Mouse (Mus musculus): ENCODE results near the gene Rbm33. TPM values are rescaled to one million over a fixed set of nuclear protein-coding genes. Genes with fewer than 3 reads are reported as not detected.

Gene Rbm33
- total and polyA plus RNA-seq, 2 experiments, result 16.1 to 17.1 TPM

GRCm38 (mm10) chr5:28387531-28388179 is 70.7 kb downstream of the Rbm33 start:
- H3K36me3 ChIP-seq (ENCODE audit: control insufficient read depth, insufficient read depth, low read length), result peaks cover 52% of the 10 kb centered on the region
- TF ChIP-seq CTCF (IDR thresholded peaks at IDR 0.05; ENCODE audit: low read depth, low read length), result no peak
- no peak for TF ChIP-seq POLR2A (IDR thresholded peaks at IDR 0.05; ENCODE audit: extremely low read depth, insufficient read depth, low read length)
- H3K27ac ChIP-seq (replicated peaks; ENCODE audit: insufficient read depth, low read depth, low read length), result no peak overlapping the region
- DNase-seq (ENCODE audit: extremely low read depth, low read depth, low spot score), result no peak
- 92% methylated on average over 9 of the region's 9 CpGs for WGBS
- no peak overlapping the region for H3K4me3 ChIP-seq (ENCODE audit: insufficient read depth, low read depth, low read length)
- no peaks in the 10 kb centered on the region for H3K27me3 ChIP-seq (ENCODE audit: control insufficient read depth, insufficient read depth, low read length)
- peaks cover 11% of the 10 kb centered on the region for H3K79me2 ChIP-seq (ENCODE audit: control insufficient read depth, insufficient read depth, low read length)
- H3K4me1 ChIP-seq (ENCODE audit: control insufficient read depth, insufficient read depth, low read length), result no peaks in the 10 kb centered on the region
- H3K9ac ChIP-seq (ENCODE audit: low read depth, low read length), result no peak overlapping the region

GRCm38 (mm10) chr5:28388184-28388583 is 71.3 kb downstream of the Rbm33 start:
- peak; percentile 34 for DNase-seq (ENCODE audit: extremely low read depth, low read depth, low spot score)
- 56% methylated on average over 3 of the region's 3 CpGs for WGBS
- H3K9ac ChIP-seq (ENCODE audit: low read depth, low read length), result no peak overlapping the region
- no peak for TF ChIP-seq POLR2A (IDR thresholded peaks at IDR 0.05; ENCODE audit: extremely low read depth, insufficient read depth, low read length)
- TF ChIP-seq CTCF (IDR thresholded peaks at IDR 0.05; ENCODE audit: low read depth, low read length), result peak; percentile 48
- H3K27ac ChIP-seq (replicated peaks; ENCODE audit: insufficient read depth, low read depth, low read length), result no peak overlapping the region
- no peaks in the 10 kb centered on the region for H3K27me3 ChIP-seq (ENCODE audit: control insufficient read depth, insufficient read depth, low read length)
- H3K4me1 ChIP-seq (ENCODE audit: control insufficient read depth, insufficient read depth, low read length), result no peaks in the 10 kb centered on the region
- peaks cover 11% of the 10 kb centered on the region for H3K79me2 ChIP-seq (ENCODE audit: control insufficient read depth, insufficient read depth, low read length)
- no peak overlapping the region for H3K4me3 ChIP-seq (ENCODE audit: insufficient read depth, low read depth, low read length)
- H3K36me3 ChIP-seq (ENCODE audit: control insufficient read depth, insufficient read depth, low read length), result peaks cover 52% of the 10 kb centered on the region

GRCm38 (mm10) chr5:28390189-28390588 is 73.3 kb downstream of the Rbm33 start:
- no peak for DNase-seq (ENCODE audit: extremely low read depth, low read depth, low spot score)
- TF ChIP-seq POLR2A (IDR thresholded peaks at IDR 0.05; ENCODE audit: extremely low read depth, insufficient read depth, low read length) (no peak), CTCF (IDR thresholded peaks at IDR 0.05; ENCODE audit: low read depth, low read length) (no peak)
- no peak overlapping the region for H3K9ac ChIP-seq (ENCODE audit: low read depth, low read length)
- no peaks in the 10 kb centered on the region for H3K4me1 ChIP-seq (ENCODE audit: control insufficient read depth, insufficient read depth, low read length)
- H3K4me3 ChIP-seq (ENCODE audit: insufficient read depth, low read depth, low read length), result no peak overlapping the region
- H3K27me3 ChIP-seq (ENCODE audit: control insufficient read depth, insufficient read depth, low read length), result no peaks in the 10 kb centered on the region
- WGBS, result 95% methylated on average over 6 of the region's 6 CpGs
- H3K27ac ChIP-seq (replicated peaks; ENCODE audit: insufficient read depth, low read depth, low read length), result no peak overlapping the region
- peaks cover 66% of the 10 kb centered on the region for H3K36me3 ChIP-seq (ENCODE audit: control insufficient read depth, insufficient read depth, low read length)
- peaks cover 18% of the 10 kb centered on the region for H3K79me2 ChIP-seq (ENCODE audit: control insufficient read depth, insufficient read depth, low read length)

- TF ChIP-seq CTCF (IDR thresholded peaks at IDR 0.05; ENCODE audit: low read depth, low read length), result no peak
- no peak for TF ChIP-seq POLR2A (IDR thresholded peaks at IDR 0.05; ENCODE audit: extremely low read depth, insufficient read depth, low read length)
- DNase-seq (ENCODE audit: extremely low read depth, low read depth, low spot score), result no peak
- Histone ChIP-seq H3K36me3 (ENCODE audit: control insufficient read depth, insufficient read depth, low read length) (peaks cover 55% of the 10 kb centered on the region), H3K27ac (replicated peaks; ENCODE audit: insufficient read depth, low read depth, low read length) (no peak overlapping the region), H3K4me1 (ENCODE audit: control insufficient read depth, insufficient read depth, low read length) (peaks cover 2% of the 10 kb centered on the region), H3K27me3 (ENCODE audit: control insufficient read depth, insufficient read depth, low read length) (no peaks in the 10 kb centered on the region), H3K9ac (ENCODE audit: low read depth, low read length) (no peak overlapping the region), H3K79me2 (ENCODE audit: control insufficient read depth, insufficient read depth, low read length) (peaks cover 40% of the 10 kb centered on the region), H3K4me3 (ENCODE audit: insufficient read depth, low read depth, low read length) (no peak overlapping the region)
- WGBS, result 95% methylated on average over 2 of the region's 2 CpGs
These were observed 80.4 kb downstream of the Rbm33 start for GRCm38 (mm10) chr5:28397344-28397743.

GRCm38 (mm10) chr5:28398736-28399135 is 81.8 kb downstream of the Rbm33 start:
- no peak for DNase-seq (ENCODE audit: extremely low read depth, low read depth, low spot score)
- H3K9ac ChIP-seq (ENCODE audit: low read depth, low read length), result no peak overlapping the region
- peaks cover 48% of the 10 kb centered on the region for H3K36me3 ChIP-seq (ENCODE audit: control insufficient read depth, insufficient read depth, low read length)
- H3K27ac ChIP-seq (replicated peaks; ENCODE audit: insufficient read depth, low read depth, low read length), result no peak overlapping the region
- WGBS, result 32% methylated on average over 3 of the region's 3 CpGs
- H3K79me2 ChIP-seq (ENCODE audit: control insufficient read depth, insufficient read depth, low read length), result peaks cover 49% of the 10 kb centered on the region
- peaks cover 2% of the 10 kb centered on the region for H3K4me1 ChIP-seq (ENCODE audit: control insufficient read depth, insufficient read depth, low read length)
- no peak for TF ChIP-seq CTCF (IDR thresholded peaks at IDR 0.05; ENCODE audit: low read depth, low read length)
- no peak for TF ChIP-seq POLR2A (IDR thresholded peaks at IDR 0.05; ENCODE audit: extremely low read depth, insufficient read depth, low read length)
- no peaks in the 10 kb centered on the region for H3K27me3 ChIP-seq (ENCODE audit: control insufficient read depth, insufficient read depth, low read length)
- H3K4me3 ChIP-seq (ENCODE audit: insufficient read depth, low read depth, low read length), result no peak overlapping the region

- H3K27ac ChIP-seq (replicated peaks; ENCODE audit: insufficient read depth, low read depth, low read length), result no peak overlapping the region
- H3K27me3 ChIP-seq (ENCODE audit: control insufficient read depth, insufficient read depth, low read length), result no peaks in the 10 kb centered on the region
- H3K4me1 ChIP-seq (ENCODE audit: control insufficient read depth, insufficient read depth, low read length), result peaks cover 2% of the 10 kb centered on the region
- TF ChIP-seq POLR2A (IDR thresholded peaks at IDR 0.05; ENCODE audit: extremely low read depth, insufficient read depth, low read length), result no peak
- no peak for TF ChIP-seq CTCF (IDR thresholded peaks at IDR 0.05; ENCODE audit: low read depth, low read length)
- H3K79me2 ChIP-seq (ENCODE audit: control insufficient read depth, insufficient read depth, low read length), result peaks cover 44% of the 10 kb centered on the region
- no peak overlapping the region for H3K4me3 ChIP-seq (ENCODE audit: insufficient read depth, low read depth, low read length)
- 56% methylated on average over 2 of the region's 2 CpGs for WGBS
- H3K36me3 ChIP-seq (ENCODE audit: control insufficient read depth, insufficient read depth, low read length), result peaks cover 43% of the 10 kb centered on the region
- DNase-seq (ENCODE audit: extremely low read depth, low read depth, low spot score), result no peak
- no peak overlapping the region for H3K9ac ChIP-seq (ENCODE audit: low read depth, low read length)
These were observed 82.7 kb downstream of the Rbm33 start for GRCm38 (mm10) chr5:28399451-28400115.

Data from liver, adult 2 months (tissue).